Mouse (Mus musculus): ENCODE data around the gene Cd24a. TPM values are rescaled to one million over a fixed set of nuclear protein-coding genes. Genes with fewer than 3 reads are reported as not detected.

The Cd24a gene
- total RNA-seq, 2 experiments from 2014 or later = 6,430 to 7,183 TPM

DNA sequence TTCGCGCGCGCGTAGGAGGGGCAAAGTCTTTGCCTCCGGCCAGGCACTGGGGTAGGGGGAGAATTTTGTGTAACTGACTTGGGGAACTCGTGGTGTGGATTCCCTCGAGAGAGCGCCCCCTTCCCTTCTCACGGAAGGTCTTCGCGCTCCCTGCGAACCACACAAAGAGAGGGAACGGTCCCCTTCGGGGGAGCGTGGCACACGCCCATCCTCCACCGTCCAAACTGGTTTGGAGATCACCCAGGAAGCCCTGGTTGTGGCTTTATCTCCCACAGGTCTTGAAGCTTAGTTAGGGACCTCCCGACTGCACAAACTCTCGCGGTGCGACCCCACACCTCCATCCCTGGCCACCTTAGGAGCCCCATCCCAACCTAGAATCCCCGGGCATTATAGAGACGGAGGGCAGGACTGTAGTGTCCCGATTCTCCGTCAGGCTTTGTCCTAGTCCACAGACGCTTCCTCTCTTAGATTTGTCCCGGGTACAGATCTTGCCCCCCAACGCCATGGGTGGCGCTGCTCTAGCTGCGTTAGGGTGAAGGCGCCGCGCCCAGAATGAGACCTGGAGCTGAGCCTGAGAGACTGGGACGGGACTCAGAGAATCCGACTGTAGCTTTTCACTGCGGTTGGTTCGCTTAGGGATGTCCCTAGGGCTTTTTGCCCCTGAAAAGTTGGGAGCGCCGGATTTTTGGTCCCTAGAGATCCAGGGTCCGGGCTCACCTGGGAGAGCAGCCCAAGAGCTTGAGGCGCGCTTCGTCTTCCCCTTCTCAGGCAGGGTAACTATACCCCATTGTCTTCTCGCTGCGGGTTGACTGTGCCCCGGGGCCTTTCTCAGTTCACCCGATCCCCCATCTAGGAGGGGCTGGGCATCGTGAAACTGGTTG is 1.5 kb downstream of the Cd24a start:
- peak; percentile 14 for ATAC-seq (replicated peaks; ENCODE audit: low FRiP score, poor library complexity, severe bottlenecking)

DNA sequence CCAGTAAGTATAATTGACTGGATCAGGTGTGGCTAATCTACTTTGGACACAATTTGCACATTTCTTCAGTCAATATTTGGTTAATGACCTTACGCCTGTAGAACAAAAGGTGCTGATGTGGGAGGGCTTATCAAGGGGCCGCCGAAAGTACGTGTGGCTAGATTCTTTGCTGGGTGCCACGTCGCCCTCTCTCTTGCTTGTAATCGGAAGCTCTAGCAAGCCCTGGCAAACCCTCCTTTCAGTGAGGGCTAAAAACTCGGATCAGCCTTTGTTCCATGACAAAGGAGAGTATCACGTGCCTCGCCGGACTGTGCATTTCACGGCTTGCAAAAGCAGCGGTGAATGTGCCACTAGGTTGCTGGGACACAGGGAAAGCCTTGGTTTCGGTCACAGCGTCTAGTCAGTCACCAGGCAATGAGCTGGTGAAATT is 2.6 kb downstream of the Cd24a start:
- no peak for ATAC-seq (replicated peaks; ENCODE audit: low FRiP score, poor library complexity, severe bottlenecking)

DNA sequence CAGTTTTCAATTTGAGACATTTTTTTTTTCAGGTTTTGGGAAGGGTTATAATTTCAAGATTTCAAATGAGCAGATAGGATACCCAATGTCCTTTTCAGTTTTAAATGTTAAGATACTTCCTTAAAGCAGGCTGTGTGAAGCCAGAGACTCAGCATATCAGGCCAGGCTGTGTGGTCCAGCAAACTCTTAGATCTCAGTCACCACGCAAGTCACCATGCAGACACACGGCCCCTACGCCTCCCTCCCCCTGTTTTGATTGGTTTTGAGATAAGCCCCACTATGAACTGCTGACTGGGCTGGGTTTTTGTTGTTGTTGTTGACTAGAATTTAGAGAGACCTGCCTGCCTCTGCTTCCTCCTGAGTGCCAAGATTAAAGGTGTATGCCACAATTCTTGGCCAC is 3.2 kb downstream of the Cd24a start:
- ATAC-seq (replicated peaks; ENCODE audit: low FRiP score, poor library complexity, severe bottlenecking) = 0 out of 2 replicates have a peak, but pooled peaks have one; percentile 5

DNA sequence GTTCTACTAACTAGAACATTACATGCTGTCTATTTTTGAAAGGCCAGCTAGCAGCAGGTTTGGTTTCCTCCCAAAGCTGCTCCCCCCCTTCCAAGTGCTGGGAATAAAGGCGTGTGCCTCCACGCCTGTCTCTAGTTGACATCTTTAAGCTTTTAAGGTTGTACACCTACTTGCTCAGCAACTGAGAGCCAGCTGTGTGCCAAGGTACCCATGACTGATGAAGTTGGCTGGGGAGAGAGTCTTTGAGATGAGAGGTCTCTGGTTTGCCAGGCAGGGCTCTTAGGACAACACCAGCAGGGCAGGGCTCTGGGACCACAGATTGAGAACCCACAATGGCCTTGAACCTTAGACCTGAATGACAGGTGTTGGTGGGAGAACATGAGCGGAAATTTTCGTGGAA is 6.5 kb downstream of the Cd24a start:
- peak; percentile 23; the same call in 1 of the 2 replicates for ATAC-seq (replicated peaks; ENCODE audit: low FRiP score, poor library complexity, severe bottlenecking)

GRCm38 (mm10) chr10:43588470-43589177 is 10.5 kb downstream of the Cd24a start:
- ATAC-seq (replicated peaks; ENCODE audit: low FRiP score, poor library complexity, severe bottlenecking) = peak; percentile 16; the same call in 1 of the 2 replicates

- ATAC-seq (replicated peaks; ENCODE audit: low FRiP score, poor library complexity, severe bottlenecking) = no peak
Observed at GRCm38 (mm10) chr10:43591477-43591876, 13.4 kb downstream of the Cd24a start.

GRCm38 (mm10) chr10:43593182-43593581 is 15.1 kb downstream of the Cd24a start:
- peak; percentile 77 for ATAC-seq (replicated peaks; ENCODE audit: low FRiP score, poor library complexity, severe bottlenecking)

GRCm38 (mm10) chr10:43594187-43594586 is 16.1 kb downstream of the Cd24a start:
- ATAC-seq (replicated peaks; ENCODE audit: low FRiP score, poor library complexity, severe bottlenecking) = no peak

DNA sequence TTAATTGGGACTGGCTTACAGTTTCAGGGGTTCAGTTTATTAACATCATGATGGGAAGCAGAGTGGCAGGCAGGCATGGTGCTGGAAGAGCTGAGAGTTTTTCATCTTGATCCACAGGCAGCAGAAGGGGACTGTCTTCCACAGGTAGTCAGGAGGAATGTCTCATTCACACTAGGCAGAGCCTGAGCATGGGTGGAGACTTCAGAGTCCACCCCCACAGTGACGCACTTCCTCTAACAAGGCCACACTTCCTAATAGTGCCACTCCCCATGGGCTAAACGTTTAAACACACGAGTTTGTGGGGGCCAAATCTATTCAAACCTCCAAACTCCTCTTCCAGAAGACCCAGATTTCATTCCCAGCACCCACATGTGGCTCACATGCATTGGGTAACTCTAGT is 16.8 kb downstream of the Cd24a start:
- peak; percentile 51 for ATAC-seq (replicated peaks; ENCODE audit: low FRiP score, poor library complexity, severe bottlenecking)

DNA sequence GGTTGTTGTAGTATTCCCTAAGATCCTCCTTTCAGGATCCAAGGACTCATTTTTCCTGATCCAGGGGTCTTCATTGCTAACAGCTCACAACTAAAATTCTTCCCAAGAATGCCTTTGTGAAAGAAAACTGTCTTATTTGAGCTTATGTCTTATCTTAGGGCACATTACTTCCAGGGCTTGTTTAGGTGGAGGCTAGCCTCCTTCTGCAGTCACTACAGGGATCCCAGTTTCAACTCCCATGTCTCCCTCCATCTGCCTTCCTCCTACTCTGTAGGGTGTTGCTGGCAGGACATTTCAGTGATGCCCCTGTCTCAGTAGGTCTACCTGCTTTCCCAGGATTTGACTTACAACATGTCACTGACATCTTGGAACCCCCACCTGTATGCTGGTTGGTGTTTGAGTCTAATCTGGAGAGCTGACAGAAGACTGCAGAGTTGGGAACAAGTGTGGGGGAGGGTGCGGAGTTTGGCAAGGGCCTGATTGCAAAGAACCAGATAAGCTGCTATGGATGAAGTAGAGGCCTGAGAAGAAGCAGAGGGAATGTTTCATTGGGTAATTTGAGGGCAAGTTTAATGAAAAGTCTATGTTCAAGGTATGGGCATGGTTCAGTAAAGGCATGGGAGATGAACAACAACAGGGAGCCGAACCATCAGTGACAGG is 20.1 kb downstream of the Cd24a start:
- peak; percentile 84 for ATAC-seq (replicated peaks; ENCODE audit: low FRiP score, poor library complexity, severe bottlenecking)

DNA sequence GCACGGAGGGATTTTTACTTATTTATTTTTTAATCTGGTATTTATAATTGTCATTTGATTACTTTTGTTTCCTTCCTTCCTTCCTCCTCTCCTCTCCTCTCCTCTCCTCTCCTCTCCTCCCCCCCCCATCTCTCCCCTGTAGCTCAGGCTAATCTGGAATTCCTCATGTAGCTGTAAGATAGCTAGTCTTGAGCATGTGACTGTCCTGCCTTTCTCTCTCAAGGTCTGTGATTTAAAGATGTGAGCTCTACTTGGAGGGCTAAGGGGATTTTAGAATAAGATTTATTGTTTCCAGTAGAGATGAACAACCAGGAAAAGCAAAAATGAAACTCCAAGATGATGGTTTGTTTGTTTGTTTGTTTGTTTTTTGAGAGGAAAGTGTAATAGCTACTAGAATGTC is 23.0 kb downstream of the Cd24a start:
- ATAC-seq (replicated peaks; ENCODE audit: low FRiP score, poor library complexity, severe bottlenecking) = no peak

- ATAC-seq (replicated peaks; ENCODE audit: low FRiP score, poor library complexity, severe bottlenecking) = no peak
Observed at GRCm38 (mm10) chr10:43601511-43602396, 23.7 kb downstream of the Cd24a start.

GRCm38 (mm10) chr10:43603975-43604686 is 26.0 kb downstream of the Cd24a start:
- ATAC-seq (replicated peaks; ENCODE audit: low FRiP score, poor library complexity, severe bottlenecking) = no peak

GRCm38 (mm10) chr10:43604687-43605250 is 26.7 kb downstream of the Cd24a start:
- no peak for ATAC-seq (replicated peaks; ENCODE audit: low FRiP score, poor library complexity, severe bottlenecking)

DNA sequence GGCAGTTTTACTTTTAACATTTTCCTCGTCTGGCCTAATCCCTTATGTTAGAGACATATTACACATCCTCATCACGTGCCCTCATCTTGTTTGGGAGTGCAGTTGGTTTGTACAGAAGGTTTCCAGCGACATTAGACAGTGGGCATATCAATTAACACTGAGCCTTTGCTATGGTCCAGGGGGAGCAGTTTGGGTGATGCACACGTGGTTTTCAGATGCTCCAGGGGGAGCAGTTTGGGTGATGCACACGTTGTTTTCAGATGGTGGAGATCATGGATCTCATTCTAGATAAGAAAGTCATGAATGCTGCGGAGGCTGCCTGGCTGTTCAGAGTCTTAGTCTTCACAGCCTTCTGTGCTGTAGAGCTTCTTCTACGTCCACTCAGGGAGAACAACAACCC is 27.8 kb downstream of the Cd24a start:
- no peak for ATAC-seq (replicated peaks; ENCODE audit: low FRiP score, poor library complexity, severe bottlenecking)

DNA sequence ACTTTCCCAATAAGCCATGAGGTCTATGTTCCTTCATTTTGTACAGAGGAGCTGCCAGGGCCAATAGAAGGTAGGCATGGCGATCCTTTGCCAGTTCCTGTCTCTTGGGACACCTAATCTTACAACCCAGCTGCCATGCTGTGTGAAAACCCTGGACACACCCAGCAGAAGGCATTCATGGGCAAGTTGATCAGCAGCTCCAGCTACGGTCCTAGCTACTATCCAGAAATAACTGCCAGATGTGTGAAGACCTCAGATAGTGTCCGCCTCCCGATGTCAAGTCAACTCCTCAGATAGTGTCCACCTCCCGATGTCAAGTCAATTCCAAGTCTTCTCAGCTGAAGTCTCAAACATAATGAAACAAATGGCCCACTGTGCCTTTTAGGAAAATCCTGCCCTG is 31.4 kb downstream of the Cd24a start:
- ATAC-seq (replicated peaks; ENCODE audit: low FRiP score, poor library complexity, severe bottlenecking) = peak; percentile 86

DNA sequence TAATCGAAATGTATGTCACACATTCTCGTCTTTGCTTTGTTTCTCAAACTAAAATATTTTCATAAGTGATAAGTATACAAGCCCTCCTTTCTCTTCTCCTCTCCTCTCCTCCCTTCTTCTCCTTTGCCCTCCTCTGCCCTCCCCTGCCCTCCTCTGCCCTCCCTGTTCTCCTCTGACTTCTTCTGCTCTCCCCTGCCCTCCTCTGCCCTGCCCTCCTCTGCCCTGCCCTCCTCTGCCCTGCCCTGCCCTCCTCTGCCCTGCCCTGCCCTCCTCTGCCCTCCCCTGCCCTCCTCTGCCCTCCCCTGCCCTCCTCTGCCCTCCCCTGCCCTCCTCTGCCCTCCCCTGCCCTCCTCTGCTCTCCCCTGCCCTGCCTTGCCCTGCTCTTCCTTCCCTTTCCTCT is 31.9 kb downstream of the Cd24a start:
- ATAC-seq (replicated peaks; ENCODE audit: low FRiP score, poor library complexity, severe bottlenecking) = peak; percentile 71

GRCm38 (mm10) chr10:43611081-43611480 is 33.0 kb downstream of the Cd24a start:
- ATAC-seq (replicated peaks; ENCODE audit: low FRiP score, poor library complexity, severe bottlenecking) = peak; percentile 9
